Mouse (Mus musculus) lung, adult 2 months (tissue): Measurements from ENCODE around the gene Mapk8.

Source experiments
- CTCF ChIP-seq: fragments of 200-500 bp; IDR thresholded peaks from 2 replicates; pipeline ENCODE4 v1.5.1; 2011; ENCODE audit warnings: mild to moderate bottlenecking, low read length, control low read depth; ENCODE audit not compliant: insufficient read depth
- POLR2A ChIP-seq: fragments of 200-500 bp; IDR thresholded peaks from 2 replicates; pipeline ENCODE4 v1.6.1; 2011; ENCODE audit warnings: low read depth, mild to moderate bottlenecking, control low read depth, low read length, borderline replicate concordance; ENCODE audit errors: extremely low read depth

GRCm38 (mm10) chr14:33333833-33334232, 113.1 kb downstream of the Mapk8 start:
- peak; percentile 87 for TF ChIP-seq CTCF
- TF ChIP-seq POLR2A, result no peak
